Mouse (Mus musculus): ENCODE results near the gene Nlrp3. TPM values are rescaled to one million over a fixed set of nuclear protein-coding genes. Genes with fewer than 3 reads are reported as not detected.

Nlrp3 gene
- under 1 TPM; 0.42 to 0.51 TPM for total RNA-seq (2021)
- long read RNA-seq, experiment 1: 0 reads
- long read RNA-seq, experiment 2: 0 reads

DNA sequence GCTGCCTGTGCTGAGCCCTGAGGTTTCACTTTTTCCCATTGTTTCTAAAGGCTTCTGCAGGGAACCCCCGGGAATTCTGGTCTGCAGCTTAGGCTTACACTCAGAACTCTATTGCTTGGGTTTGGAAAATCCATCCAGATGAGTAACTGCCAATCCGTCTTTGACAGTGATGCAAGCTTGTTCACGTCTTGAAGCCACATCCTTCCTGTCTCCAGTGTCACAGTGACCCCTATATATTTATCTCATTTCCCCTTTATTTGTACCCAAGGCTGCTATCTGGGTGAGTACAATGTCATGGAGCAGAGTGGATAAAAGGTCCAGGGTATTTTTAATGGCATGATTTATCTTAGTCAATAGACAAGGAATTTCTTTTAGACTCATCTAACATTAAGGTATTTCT lies at the start of gene Nlrp3:
Gene Nlrp3 (plus strand): TSS at position 245 of the 400 bp plus-strand sequence.
- DNase-seq: no peak

GRCm38 (mm10) chr11:59496672-59497310 lies 44.6 kb upstream of the Nlrp3 start:
- DNase-seq: no peak

DNA sequence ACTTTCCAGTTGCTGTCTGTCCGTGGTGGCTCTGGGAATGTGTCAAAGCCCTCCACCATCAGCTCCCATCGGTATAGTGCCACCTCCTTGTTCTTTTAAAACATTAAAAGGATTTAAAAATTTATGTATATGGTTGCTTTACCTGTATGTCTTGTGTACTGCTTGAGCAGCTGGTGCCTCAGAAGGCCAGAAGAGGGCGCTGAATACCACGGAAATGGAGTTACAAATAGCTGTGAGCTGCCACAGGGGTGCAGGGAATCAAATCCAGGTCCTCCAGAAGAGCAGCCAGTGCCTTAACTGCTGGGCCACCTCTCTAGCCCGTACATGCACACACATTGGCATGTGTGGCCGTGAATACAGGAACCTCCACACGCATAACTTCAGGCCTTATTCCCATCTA lies 43.6 kb upstream of the Nlrp3 start:
- no peak for DNase-seq

GRCm38 (mm10) chr11:59501978-59502700 lies 39.2 kb upstream of the Nlrp3 start:
- DNase-seq: no peak

- peak; percentile 69 for DNase-seq
Observed at GRCm38 (mm10) chr11:59505351-59505838, 36.0 kb upstream of the Nlrp3 start.

- peak; percentile 93 for DNase-seq
Observed at GRCm38 (mm10) chr11:59505839-59506712, 35.3 kb upstream of the Nlrp3 start.

DNA sequence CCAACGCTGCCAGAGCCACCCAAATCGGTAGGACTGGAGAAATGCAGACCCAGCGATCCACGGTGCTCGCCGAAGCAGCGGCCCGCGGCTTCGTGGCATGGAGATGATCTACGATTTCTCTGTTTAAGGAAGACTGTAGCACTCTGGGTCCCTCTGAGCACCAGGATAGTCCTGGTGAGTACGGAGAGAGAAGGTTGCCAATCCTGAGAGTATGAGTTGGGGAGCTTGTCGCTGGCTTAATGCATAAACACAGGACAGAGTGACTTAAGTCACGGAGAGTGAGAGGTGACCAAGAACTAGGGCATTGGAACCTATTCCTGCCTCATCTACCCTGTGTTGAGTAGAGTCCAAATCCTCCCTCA lies 34.7 kb upstream of the Nlrp3 start:
- DNase-seq: no peak

DNA sequence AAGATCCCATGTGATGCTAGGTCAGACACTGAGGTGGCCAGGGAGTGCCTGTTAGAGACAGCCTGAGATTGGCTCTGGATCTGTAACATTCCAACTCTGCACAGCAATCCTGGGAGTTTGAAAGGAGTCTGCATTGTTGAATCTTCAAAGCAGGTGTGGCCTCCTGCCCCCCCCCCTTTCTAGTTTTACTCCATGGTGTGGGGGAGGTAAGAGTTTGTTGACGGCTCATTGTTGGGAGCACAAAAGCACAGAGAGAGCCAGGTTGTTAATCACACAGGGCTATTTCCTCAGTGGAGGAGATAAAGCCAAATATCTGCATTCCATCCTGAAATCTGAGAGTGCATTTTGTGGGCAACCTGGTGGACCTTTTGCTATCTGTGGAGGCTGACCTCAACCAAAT lies 29.8 kb upstream of the Nlrp3 start:
- DNase-seq: no peak

- DNase-seq: no peak
Observed at GRCm38 (mm10) chr11:59512733-59513132, 28.6 kb upstream of the Nlrp3 start.

DNA sequence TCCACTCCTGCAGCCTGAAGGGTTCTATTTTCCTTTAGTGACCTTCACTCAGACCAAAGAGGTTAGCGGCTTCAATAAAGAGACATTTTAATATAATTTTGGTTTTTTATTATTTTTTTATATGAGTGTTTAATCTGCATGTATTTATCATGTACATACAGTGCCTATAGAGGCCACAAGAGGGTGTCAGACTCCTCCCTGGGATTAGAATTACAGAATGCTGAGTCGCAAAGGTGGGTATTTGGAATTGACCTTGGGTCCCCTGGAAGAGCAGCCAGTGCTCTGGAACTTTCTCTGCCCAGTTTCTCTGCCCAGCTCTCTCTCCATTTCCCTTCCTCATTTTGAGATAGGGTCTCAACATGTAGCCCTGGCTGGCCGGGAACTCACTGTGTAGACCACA lies 27.8 kb upstream of the Nlrp3 start:
- no peak for DNase-seq

GRCm38 (mm10) chr11:59514381-59514780 lies 27.0 kb upstream of the Nlrp3 start:
- DNase-seq: no peak

DNA sequence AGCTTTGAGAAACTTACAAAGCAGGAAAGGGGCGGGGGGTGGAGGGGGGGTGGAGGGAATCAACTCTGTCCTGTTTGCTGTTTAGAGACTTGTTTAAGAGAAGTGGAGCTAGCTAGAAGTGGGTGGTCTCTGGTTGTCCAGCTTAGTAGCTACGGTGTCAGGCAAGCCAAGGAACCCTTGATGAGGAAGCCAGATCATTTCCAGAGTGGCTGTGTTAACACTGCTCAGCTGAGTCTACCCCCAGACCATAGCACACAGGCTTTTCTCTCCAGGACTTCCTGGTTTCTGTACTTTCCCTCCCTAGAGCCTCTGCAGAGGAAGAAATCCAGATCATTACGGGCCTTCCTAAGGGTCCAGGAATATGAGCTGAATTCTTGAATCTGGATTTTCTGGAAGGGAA lies 26.6 kb upstream of the Nlrp3 start:
- no peak for DNase-seq

GRCm38 (mm10) chr11:59517441-59517840 lies 23.9 kb upstream of the Nlrp3 start:
- no peak for DNase-seq

- no peak for DNase-seq
Observed at GRCm38 (mm10) chr11:59518226-59518625, 23.1 kb upstream of the Nlrp3 start.

DNA sequence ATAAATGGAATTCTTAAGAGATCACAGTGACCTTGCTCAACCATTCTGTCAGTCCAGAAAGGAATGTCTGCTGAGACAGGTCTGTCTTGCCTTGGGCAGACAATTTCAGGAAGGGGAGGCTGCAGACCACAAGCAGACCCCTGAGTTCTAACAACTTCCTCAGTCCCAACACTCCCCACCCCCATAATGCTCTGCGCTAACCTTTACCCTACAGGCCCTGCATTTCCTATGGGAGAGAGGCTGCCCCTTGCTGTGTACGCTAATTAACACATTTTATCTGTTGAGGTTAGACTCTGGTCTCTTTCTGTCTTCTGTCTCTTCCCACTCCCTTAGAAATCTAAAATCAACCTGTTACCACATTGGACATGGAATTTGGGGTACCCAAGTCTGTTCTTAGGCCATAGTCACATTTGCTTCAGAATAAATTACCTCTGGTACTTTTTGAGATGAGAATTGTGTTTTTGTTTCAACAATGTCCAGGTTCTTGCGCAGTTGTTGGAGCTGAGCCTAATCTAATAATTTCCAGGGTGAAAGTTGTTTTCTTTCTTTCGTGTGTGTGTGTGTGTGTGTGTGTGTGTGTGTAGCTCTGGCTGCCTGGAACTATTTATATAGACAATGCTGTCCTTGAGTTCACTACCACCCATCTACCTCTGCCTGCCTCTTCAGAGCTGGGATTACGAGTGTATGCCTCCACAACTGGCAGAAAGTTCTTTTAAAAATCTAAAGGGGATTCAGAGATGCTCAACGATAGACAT lies 21.4 kb upstream of the Nlrp3 start:
- DNase-seq: no peak

- DNase-seq: no peak
Observed at GRCm38 (mm10) chr11:59524150-59524549, 17.2 kb upstream of the Nlrp3 start.

DNA sequence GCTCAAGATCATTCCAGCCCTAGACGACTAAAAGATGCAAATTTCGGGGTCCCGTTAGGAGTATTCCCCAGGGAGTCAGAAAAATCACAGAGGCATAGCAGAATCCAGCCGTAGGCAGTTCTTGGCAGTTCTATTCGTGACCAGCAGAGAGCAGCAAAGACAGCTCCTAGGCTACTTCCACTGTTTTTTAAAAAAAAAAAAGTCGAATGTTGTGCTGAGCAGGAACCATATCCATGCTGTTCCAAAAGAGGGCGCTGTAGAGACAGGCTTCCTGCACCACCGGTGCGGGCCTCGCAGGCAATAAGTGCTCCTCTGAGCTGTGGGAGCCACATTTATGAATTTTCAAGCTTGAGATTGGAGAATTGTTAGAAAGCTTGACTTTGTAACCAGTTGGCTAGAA lies 16.1 kb upstream of the Nlrp3 start:
- DNase-seq: peak; percentile 81

DNA sequence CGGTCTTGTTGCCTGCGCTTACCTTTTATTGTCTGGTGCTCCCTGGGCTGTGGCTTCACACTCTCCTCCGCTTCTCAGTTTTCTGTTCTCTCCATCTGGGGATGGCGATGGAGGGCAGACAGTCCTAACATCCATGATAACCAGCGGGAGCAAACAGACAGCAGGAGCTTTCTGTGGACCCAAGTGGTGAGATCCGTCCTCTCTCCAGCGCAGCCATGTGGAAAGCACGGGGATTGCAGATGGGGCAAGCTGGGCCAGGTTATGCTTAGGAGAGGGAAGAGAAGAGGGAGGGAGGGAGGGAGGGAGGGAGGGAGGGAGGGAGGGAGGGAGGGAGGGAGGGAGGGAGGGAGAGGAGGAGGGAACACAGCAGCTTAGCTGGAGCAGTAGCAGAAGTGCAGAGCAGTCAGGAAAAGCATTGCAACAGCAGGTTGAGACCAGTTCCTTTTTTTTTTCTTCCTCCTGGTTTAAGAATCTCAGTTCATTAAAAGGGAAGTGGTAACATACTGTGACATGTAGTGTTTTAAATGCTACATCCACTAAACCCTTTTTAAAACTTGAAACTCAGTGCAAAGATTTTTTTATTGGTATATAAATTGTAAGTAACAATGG lies 14.8 kb upstream of the Nlrp3 start, which contains the start of gene Zkscan17:
Gene Zkscan17 (minus strand): TSS at position 280 of the 609 bp plus-strand sequence.
- DNase-seq: peak; percentile 49

GRCm38 (mm10) chr11:59530221-59530620 lies 11.1 kb upstream of the Nlrp3 start:
- no peak for DNase-seq

GRCm38 (mm10) chr11:59530870-59531535 lies 10.4 kb upstream of the Nlrp3 start:
- DNase-seq: no peak

DNA sequence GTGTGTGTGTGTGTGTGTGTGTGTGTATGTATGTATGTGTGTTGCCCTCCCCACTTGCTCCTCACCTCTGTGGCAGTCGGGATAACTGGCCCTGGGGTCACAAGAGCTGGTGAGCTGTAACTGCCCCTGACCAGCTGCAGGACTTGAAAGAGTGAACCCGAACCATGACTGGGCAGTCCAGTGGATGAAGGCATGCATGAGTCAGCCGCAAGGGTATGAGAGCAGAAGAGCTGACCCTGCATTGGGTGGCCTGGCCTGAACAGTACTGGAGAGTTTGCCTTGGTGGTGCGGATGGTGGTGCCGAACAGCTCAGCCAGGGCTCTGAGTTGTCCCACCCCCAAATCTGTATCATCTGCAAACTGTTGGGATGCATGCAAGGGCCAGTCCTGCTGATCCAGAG lies 9.8 kb upstream of the Nlrp3 start:
- DNase-seq: no peak

All from adrenal gland, postnatal 10 days (tissue).